Mouse (Mus musculus) hindbrain, postnatal 0 days (tissue): ENCODE measurements at regions not wholly inside any gene's neighbourhood (a gene's known extent, or its start where the extent isn't known, plus 50 kb on each side); places are given as distances from the start of the nearest gene placed in this dataset.

ENCODE experiments used
- ATAC-seq: fragments of 200-750 bp; cut with Nextera tagmentation; 2 replicates; pipeline ENCODE4 v1.8.0; 2017; ENCODE audit warnings: mild to moderate bottlenecking, moderate TSS enrichment, moderate library complexity
- DNase-seq: peaks from one replicate; pipeline ENCODE4 v3.0.0-alpha.2; 2015; ENCODE audit warnings: low spot score
- H3K27ac ChIP-seq: fragments of 300-500 bp; sonication (generic); 2 replicates; pipeline ENCODE4 v1.5.1; 2014; ENCODE audit warnings: mild to moderate bottlenecking
- H3K27me3 ChIP-seq: fragments of 300-500 bp; sonication (generic); 2 replicates; pipeline ENCODE4 v1.6.1; 2014; ENCODE audit warnings: low read length, mixed read lengths; ENCODE audit not compliant: insufficient read depth
- H3K36me3 ChIP-seq: fragments of 300-500 bp; sonication (generic); 2 replicates; pipeline ENCODE4 v1.6.1; 2014; ENCODE audit warnings: low read length, mixed read lengths; ENCODE audit not compliant: insufficient read depth
- H3K4me1 ChIP-seq: fragments of 300-500 bp; sonication (generic); 2 replicates; pipeline ENCODE4 v1.6.1; 2014; ENCODE audit warnings: antibody characterized with exemption, low read length, mixed read lengths; ENCODE audit not compliant: insufficient read depth
- H3K4me2 ChIP-seq: fragments of 300-500 bp; sonication (generic); 2 replicates; pipeline ENCODE4 v1.6.1; 2014; ENCODE audit warnings: low read depth, mild to moderate bottlenecking, low read length, moderate library complexity, mixed read lengths
- H3K4me3 ChIP-seq: fragments of 300-500 bp; sonication (generic); 2 replicates; pipeline ENCODE4 v1.5.1; 2014; ENCODE audit warnings: low read length
- H3K9ac ChIP-seq: fragments of 300-500 bp; sonication (generic); replicated peaks from 2 replicates; pipeline ENCODE4 v1.6.1; 2014; ENCODE audit warnings: mild to moderate bottlenecking, low read length, moderate library complexity, mixed read lengths
- H3K9me3 ChIP-seq: fragments of 300-500 bp; sonication (generic); 2 replicates; pipeline ENCODE4 v1.6.1; 2016; ENCODE audit warnings: low read length, mixed read lengths
- CTCF ChIP-seq: IDR thresholded peaks from 2 replicates; pipeline ENCODE4 v1.5.1; 2016; ENCODE audit warnings: antibody characterized with exemption, control low read depth, low read depth
- WGBS: fragments of 180-500 bp; shearing (Covaris S2); extraction: QIAGEN DNeasy Blood & Tissue Kit; methylation state at CpG from one replicate; pipeline ENCODE4 v1.1.7; 2014; 5-methylcytosine and 5-hydroxymethylcytosine counted together

DNA sequence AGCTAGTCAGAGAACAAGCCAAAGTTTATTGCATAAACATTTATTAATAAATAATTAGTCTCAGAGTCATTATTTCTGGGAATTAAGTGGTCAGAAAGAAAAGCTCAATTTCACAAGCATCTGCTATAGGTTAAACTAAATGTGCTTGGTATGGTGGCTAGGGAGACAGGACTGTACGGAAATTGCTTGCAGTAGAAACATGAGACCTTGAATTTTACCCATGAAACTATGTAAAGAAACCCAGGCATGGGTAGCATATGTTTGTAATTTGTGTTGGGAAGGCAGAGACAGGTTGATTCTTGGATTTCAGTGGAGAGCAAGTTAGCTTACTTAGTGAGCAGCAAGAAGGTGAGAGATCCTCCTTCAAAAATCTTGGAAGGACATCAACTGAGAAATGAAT is 772.7 kb downstream of the Stpg2 start:
- DNase-seq: no peak
- H3K4me3 ChIP-seq: no peak overlapping the region
- WGBS: 92% methylated on average over 1 of the region's 1 CpGs
- H3K9ac ChIP-seq: no peak overlapping the region
- TF ChIP-seq CTCF: no peak
- ATAC-seq: no peak
- no peaks in the 10 kb centered on the region for H3K36me3 ChIP-seq
- H3K27me3 ChIP-seq: no peaks in the 10 kb centered on the region
- H3K4me1 ChIP-seq: no peaks in the 10 kb centered on the region
- H3K9me3 ChIP-seq: no peaks in the 10 kb centered on the region
- no peak overlapping the region for H3K4me2 ChIP-seq
- no peak overlapping the region for H3K27ac ChIP-seq

GRCm38 (mm10) chr3:139985830-139986481 is 780.5 kb downstream of the Stpg2 start:
- WGBS: 88% methylated on average over 4 of the region's 4 CpGs
- H3K36me3 ChIP-seq: no peaks in the 10 kb centered on the region

DNA sequence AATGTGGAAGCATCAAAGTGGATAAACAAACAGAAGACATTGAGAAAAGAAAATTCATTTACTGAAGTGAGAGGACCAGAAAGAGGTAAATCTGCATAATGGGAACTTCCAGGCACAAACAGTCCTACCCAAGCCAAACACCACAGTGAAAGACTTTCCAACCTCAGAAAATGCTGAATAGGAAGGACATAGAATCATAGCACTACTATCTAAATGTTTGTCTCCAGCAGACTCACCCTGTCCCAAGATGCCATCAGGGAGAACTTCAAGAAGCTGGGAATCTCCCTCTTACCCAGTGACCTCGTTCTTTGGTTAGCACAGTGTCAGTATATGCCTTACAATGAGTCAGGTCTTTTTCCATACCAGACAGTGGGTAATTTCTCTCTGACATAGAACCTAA is 783.4 kb downstream of the Stpg2 start:
- no peak for TF ChIP-seq CTCF
- Histone ChIP-seq H3K9me3 (no peaks in the 10 kb centered on the region), H3K4me1 (no peaks in the 10 kb centered on the region), H3K27ac (no peak overlapping the region), H3K27me3 (no peaks in the 10 kb centered on the region), H3K36me3 (no peaks in the 10 kb centered on the region), H3K9ac (no peak overlapping the region), H3K4me2 (no peak overlapping the region), H3K4me3 (no peak overlapping the region)
- no peak for DNase-seq
- WGBS: 86% methylated on average over 1 of the region's 1 CpGs
- ATAC-seq: no peak

More at GRCm38 (mm10) chr3:139985830-139986481, 780.5 kb downstream of the Stpg2 start:
- no peak overlapping the region for H3K9ac ChIP-seq
- ATAC-seq (no peak), DNase-seq (no peak)
- no peak for TF ChIP-seq CTCF
- H3K27ac ChIP-seq: no peak overlapping the region
- H3K4me2 ChIP-seq: no peak overlapping the region
- no peaks in the 10 kb centered on the region for H3K4me1 ChIP-seq
- no peaks in the 10 kb centered on the region for H3K9me3 ChIP-seq
- no peaks in the 10 kb centered on the region for H3K27me3 ChIP-seq
- no peak overlapping the region for H3K4me3 ChIP-seq

DNA sequence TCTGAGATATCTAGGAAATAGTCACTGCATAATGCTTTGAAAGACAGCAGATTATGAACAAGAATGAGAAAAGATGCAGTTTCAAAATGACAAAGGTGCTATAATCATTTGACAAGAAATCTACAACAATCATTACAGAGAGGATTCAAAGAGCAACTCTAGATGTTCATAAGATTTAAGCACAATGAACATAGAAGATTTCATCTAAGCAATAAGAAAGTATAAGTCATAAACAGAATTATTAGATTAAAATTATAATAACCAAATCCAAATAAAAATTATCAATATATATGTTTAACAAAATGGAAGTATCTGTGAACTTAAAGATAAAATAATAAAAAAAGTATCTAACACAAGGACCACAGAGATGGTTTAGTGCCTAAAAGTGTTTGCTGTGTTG is 783.9 kb downstream of the Stpg2 start:
- ATAC-seq: no peak
- Histone ChIP-seq H3K36me3 (no peaks in the 10 kb centered on the region), H3K9ac (no peak overlapping the region), H3K9me3 (no peaks in the 10 kb centered on the region), H3K4me2 (no peak overlapping the region), H3K27me3 (no peaks in the 10 kb centered on the region), H3K27ac (no peak overlapping the region), H3K4me3 (no peak overlapping the region), H3K4me1 (no peaks in the 10 kb centered on the region)
- no peak for TF ChIP-seq CTCF
- DNase-seq: no peak

GRCm38 (mm10) chr3:140012522-140012921 is 807.0 kb downstream of the Stpg2 start:
- 88% methylated on average over 2 of the region's 2 CpGs for WGBS
- H3K4me1 ChIP-seq: no peaks in the 10 kb centered on the region
- H3K27me3 ChIP-seq: no peaks in the 10 kb centered on the region
- H3K4me3 ChIP-seq: no peak overlapping the region
- no peaks in the 10 kb centered on the region for H3K9me3 ChIP-seq
- no peaks in the 10 kb centered on the region for H3K36me3 ChIP-seq
- no peak for ATAC-seq
- no peak for TF ChIP-seq CTCF
- H3K4me2 ChIP-seq: no peak overlapping the region
- no peak overlapping the region for H3K9ac ChIP-seq
- H3K27ac ChIP-seq: no peak overlapping the region
- DNase-seq: no peak

- Histone ChIP-seq H3K36me3 (no peaks in the 10 kb centered on the region), H3K9ac (no peak overlapping the region), H3K27ac (no peak overlapping the region), H3K4me3 (no peak overlapping the region), H3K4me2 (no peak overlapping the region), H3K9me3 (no peaks in the 10 kb centered on the region), H3K4me1 (no peaks in the 10 kb centered on the region), H3K27me3 (no peaks in the 10 kb centered on the region)
- ATAC-seq (no peak), DNase-seq (no peak)
- no peak for TF ChIP-seq CTCF
- WGBS: 86% methylated on average over 3 of the region's 3 CpGs
These were observed 828.6 kb downstream of the Stpg2 start for GRCm38 (mm10) chr3:140034101-140034500.

DNA sequence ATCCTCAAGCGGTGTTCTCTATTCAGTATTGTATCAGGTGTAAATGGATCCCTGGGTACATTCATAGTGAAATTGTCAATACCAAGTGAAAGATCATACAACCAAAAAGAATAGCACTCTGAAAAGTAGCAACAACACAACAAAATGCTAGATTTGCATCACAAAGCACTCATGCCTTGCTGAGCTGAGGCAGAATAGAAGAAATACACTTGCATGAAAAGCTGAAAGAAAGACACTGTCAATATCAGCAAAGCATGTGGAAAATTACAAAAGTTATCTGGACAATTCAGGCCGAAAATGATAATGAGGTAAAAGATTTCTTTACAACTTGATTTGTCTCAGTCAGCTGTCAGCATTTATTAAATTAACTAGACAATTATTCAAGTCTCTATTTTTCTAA is 829.6 kb downstream of the Stpg2 start:
- H3K36me3 ChIP-seq: no peaks in the 10 kb centered on the region
- no peaks in the 10 kb centered on the region for H3K4me1 ChIP-seq
- DNase-seq (no peak), ATAC-seq (no peak)
- no peaks in the 10 kb centered on the region for H3K27me3 ChIP-seq
- H3K4me2 ChIP-seq: no peak overlapping the region
- H3K4me3 ChIP-seq: no peak overlapping the region
- no peak overlapping the region for H3K9ac ChIP-seq
- no peak overlapping the region for H3K27ac ChIP-seq
- TF ChIP-seq CTCF: no peak
- no peaks in the 10 kb centered on the region for H3K9me3 ChIP-seq
- 50% methylated on average over 2 of the region's 2 CpGs for WGBS
